In genomic region chr2:169158760-169159159, GRCm38 (mm10) we compare ENCODE assay signal across 11 mouse cellular contexts.
DNase-seq lines count a peak whose midpoint lies in the region; ATAC-seq lines count a peak whose summit lies in the region.
"Had no signal": no experiment of that assay in that cellular context is flagged by ENCODE, and none has a peak within 500 bp of the region (broad histone marks: within the 10 kb centered on the region; RNA-seq: fewer than 3 reads in every experiment).

No protein-coding gene starts in this region.

- no peak overlapping the region for H3K4me3 ChIP-seq in hindbrain, embryonic 13.5 days
- no peak overlapping the region for H3K4me3 ChIP-seq in hindbrain, embryonic 11.5 days (ENCODE audit: low read depth, low read length)
- no peak overlapping the region for H3K4me3 ChIP-seq in embryonic facial prominence, embryonic 15.5 days (replicated peaks)
- H3K4me3 ChIP-seq in intestine, embryonic 15.5 days (replicated peaks), result no peak overlapping the region
- H3K4me3 ChIP-seq in neural tube, embryonic 12.5 days, result no peak overlapping the region
- H3K4me3 ChIP-seq: heart, adult 2 months had no signal

- WGBS in hindbrain, embryonic 13.5 days, result 33% methylated on average over 11 of the region's 11 CpGs
- WGBS in hindbrain, embryonic 11.5 days, result 44% methylated on average over 11 of the region's 11 CpGs
- 33% methylated on average over 11 of the region's 11 CpGs for WGBS in embryonic facial prominence, embryonic 15.5 days
- WGBS in intestine, embryonic 15.5 days, result 44% methylated on average over 11 of the region's 11 CpGs
- 32% methylated on average over 11 of the region's 11 CpGs for WGBS in neural tube, embryonic 12.5 days

- no peak overlapping the region for H3K9ac ChIP-seq in hindbrain, embryonic 13.5 days
- H3K9ac ChIP-seq in hindbrain, embryonic 11.5 days (ENCODE audit: low read depth, low read length), result no peak overlapping the region
- H3K9ac ChIP-seq in embryonic facial prominence, embryonic 15.5 days, result no peak overlapping the region
- H3K9ac ChIP-seq in intestine, embryonic 15.5 days, result no peak overlapping the region
- 0 out of 2 replicates have a peak overlapping the region, but pooled peaks have one; percentile 3 for H3K9ac ChIP-seq in neural tube, embryonic 12.5 days
- H3K9ac ChIP-seq: liver, embryonic 14.5 days had no signal

- no peaks in the 10 kb centered on the region for H3K36me3 ChIP-seq in hindbrain, embryonic 13.5 days
- no peaks in the 10 kb centered on the region for H3K36me3 ChIP-seq in hindbrain, embryonic 11.5 days (ENCODE audit: control insufficient read depth, insufficient read depth, low read length)
- H3K36me3 ChIP-seq in embryonic facial prominence, embryonic 15.5 days, result no peaks in the 10 kb centered on the region
- no peaks in the 10 kb centered on the region for H3K36me3 ChIP-seq in intestine, embryonic 15.5 days
- H3K36me3 ChIP-seq in neural tube, embryonic 12.5 days, result no peaks in the 10 kb centered on the region

- H3K27ac ChIP-seq in hindbrain, embryonic 13.5 days, result peak overlapping the region; percentile 72
- no peak overlapping the region for H3K27ac ChIP-seq in hindbrain, embryonic 11.5 days (ENCODE audit: low read depth, low read length)
- no peak overlapping the region for H3K27ac ChIP-seq in embryonic facial prominence, embryonic 15.5 days (replicated peaks)
- H3K27ac ChIP-seq in intestine, embryonic 15.5 days, result no peak overlapping the region
- H3K27ac ChIP-seq in neural tube, embryonic 12.5 days, result no peak overlapping the region
- H3K27ac ChIP-seq: heart, adult 2 months; liver, embryonic 14.5 days had no signal

- no peak for ATAC-seq in hindbrain, embryonic 13.5 days (ENCODE audit: low FRiP score)
- ATAC-seq in hindbrain, embryonic 11.5 days (ENCODE audit: low FRiP score), result no peak
- ATAC-seq in embryonic facial prominence, embryonic 15.5 days (ENCODE audit: insufficient number of reproducible peaks, low FRiP score, low TSS enrichment, low read depth), result no peak
- no peak for ATAC-seq in intestine, embryonic 15.5 days
- no peak for ATAC-seq in neural tube, embryonic 12.5 days (ENCODE audit: low FRiP score, low read depth)
- ATAC-seq in granulocyte monocyte progenitor cell, adult 5-6 weeks (replicated peaks; ENCODE audit: poor library complexity, severe bottlenecking), result no peak

- no peak for DNase-seq in hindbrain, embryonic 11.5 days (ENCODE audit: low spot score)
- DNase-seq in embryo, embryonic 11 days, result no peak
- DNase-seq: cerebellum, postnatal 25 days; heart, adult 2 months; kidney, adult 8-10 months had no signal

- H3K4me2 ChIP-seq in hindbrain, embryonic 13.5 days, result peak overlapping the region; percentile 29
- H3K4me2 ChIP-seq in hindbrain, embryonic 11.5 days (replicated peaks; ENCODE audit: low read depth, low read length), result no peak overlapping the region
- H3K4me2 ChIP-seq in embryonic facial prominence, embryonic 15.5 days (replicated peaks), result peak overlapping the region; percentile 28; the same call in 1 of the 2 replicates
- peak overlapping the region; percentile 48 for H3K4me2 ChIP-seq in intestine, embryonic 15.5 days (replicated peaks)
- H3K4me2 ChIP-seq in neural tube, embryonic 12.5 days (replicated peaks), result peak overlapping the region; percentile 46

- H3K9me3 ChIP-seq in hindbrain, embryonic 13.5 days, result no peaks in the 10 kb centered on the region
- no peaks in the 10 kb centered on the region for H3K9me3 ChIP-seq in hindbrain, embryonic 11.5 days (ENCODE audit: control insufficient read depth, low read length)
- no peaks in the 10 kb centered on the region for H3K9me3 ChIP-seq in embryonic facial prominence, embryonic 15.5 days (replicated peaks)
- H3K9me3 ChIP-seq in intestine, embryonic 15.5 days, result no peaks in the 10 kb centered on the region
- H3K9me3 ChIP-seq in neural tube, embryonic 12.5 days, result no peaks in the 10 kb centered on the region

- H3K27me3 ChIP-seq in hindbrain, embryonic 13.5 days, result no peaks in the 10 kb centered on the region
- H3K27me3 ChIP-seq in hindbrain, embryonic 11.5 days (ENCODE audit: control insufficient read depth, insufficient read depth, low read length), result no peaks in the 10 kb centered on the region
- H3K27me3 ChIP-seq in embryonic facial prominence, embryonic 15.5 days, result no peaks in the 10 kb centered on the region
- no peaks in the 10 kb centered on the region for H3K27me3 ChIP-seq in intestine, embryonic 15.5 days (replicated peaks)
- H3K27me3 ChIP-seq in neural tube, embryonic 12.5 days (replicated peaks), result no peaks in the 10 kb centered on the region

- peaks cover 38% of the 10 kb centered on the region for H3K4me1 ChIP-seq in hindbrain, embryonic 13.5 days (replicated peaks)
- no peaks in the 10 kb centered on the region for H3K4me1 ChIP-seq in hindbrain, embryonic 11.5 days (replicated peaks; ENCODE audit: control insufficient read depth, insufficient read depth, low read length)
- H3K4me1 ChIP-seq in embryonic facial prominence, embryonic 15.5 days, result peaks cover 15% of the 10 kb centered on the region; the same call in 1 of the 2 replicates
- H3K4me1 ChIP-seq in intestine, embryonic 15.5 days (replicated peaks), result 0 out of 2 replicates have a peak, but pooled peaks cover 5% of the 10 kb centered on the region
- peaks cover 11% of the 10 kb centered on the region; the same call in 1 of the 2 replicates for H3K4me1 ChIP-seq in neural tube, embryonic 12.5 days
